Mouse (Mus musculus): ENCODE results near the gene Aldh1a3. TPM values are rescaled to one million over a fixed set of nuclear protein-coding genes. Genes with fewer than 3 reads are reported as not detected.

Aldh1a3 gene
- total RNA-seq, 2 experiments from 2014 or later = 19.7 to 19.9 TPM

DNA sequence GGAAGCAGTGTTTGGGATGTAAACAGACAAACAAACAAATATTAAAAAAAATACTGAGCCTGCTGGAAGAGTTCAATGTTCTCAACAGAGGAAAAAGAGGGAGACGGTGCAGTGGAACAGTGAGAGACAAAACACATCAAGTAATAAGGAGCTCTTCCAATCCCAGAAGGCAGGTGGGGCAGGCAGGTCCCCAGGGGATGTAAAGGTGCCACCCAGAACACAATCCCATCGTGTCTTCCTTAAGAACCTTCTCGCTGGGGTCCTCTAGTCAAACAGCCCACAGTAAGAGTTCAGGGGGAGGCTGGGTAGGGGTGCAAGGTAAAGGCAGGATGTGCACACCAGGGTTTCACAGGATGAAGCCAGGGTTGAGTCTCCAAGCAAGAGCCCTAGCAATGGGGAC lies 53.9 kb downstream of the Aldh1a3 start:
- DNase-seq (ENCODE audit: low spot score in 2 of 2) = no peak

DNA sequence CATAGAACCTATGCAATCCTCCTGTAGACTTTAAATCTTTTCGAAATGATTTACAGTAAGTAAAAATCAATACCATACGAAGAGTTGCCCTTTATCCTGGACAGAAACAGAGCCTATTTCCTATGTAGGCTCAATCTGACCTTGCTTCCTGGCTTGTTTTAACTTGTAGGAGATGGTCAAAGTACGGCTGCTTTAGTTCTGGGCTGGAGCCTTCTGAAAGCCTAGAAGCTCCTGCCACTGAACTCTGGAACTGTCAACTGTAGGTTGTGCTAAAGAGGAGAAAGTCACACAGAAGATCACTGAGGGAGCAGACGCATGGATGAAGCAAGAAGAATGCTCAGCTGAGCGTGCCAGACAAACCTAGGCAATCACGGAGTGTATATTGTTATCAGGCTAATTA lies 56.3 kb downstream of the Aldh1a3 start:
- DNase-seq (ENCODE audit: low spot score in 2 of 2) = no peak

DNA sequence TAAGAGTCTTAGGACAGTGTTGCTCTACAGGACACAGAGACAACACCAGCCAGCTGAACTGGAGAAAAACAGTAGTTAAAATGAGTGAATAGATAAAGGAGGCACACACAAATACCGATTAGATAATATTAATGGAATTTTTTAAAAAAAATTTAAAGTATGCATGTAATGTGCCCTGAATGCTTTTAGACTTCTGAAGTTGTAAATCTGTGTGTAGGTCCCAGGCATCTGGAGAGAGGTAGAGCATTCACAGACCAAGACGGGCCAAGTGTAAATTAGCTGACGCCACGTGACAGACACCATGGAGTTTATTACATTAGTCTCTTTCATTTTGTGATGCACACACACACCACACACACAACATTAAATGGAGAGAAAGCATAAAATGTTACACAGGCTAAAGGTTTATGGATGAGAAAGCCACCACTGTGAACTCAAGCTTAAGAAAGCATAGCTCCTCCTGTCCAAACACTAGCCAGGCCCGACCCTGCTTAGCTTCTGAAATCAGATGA lies 57.3 kb downstream of the Aldh1a3 start:
- DNase-seq (ENCODE audit: low spot score in 2 of 2) = no peak

DNA sequence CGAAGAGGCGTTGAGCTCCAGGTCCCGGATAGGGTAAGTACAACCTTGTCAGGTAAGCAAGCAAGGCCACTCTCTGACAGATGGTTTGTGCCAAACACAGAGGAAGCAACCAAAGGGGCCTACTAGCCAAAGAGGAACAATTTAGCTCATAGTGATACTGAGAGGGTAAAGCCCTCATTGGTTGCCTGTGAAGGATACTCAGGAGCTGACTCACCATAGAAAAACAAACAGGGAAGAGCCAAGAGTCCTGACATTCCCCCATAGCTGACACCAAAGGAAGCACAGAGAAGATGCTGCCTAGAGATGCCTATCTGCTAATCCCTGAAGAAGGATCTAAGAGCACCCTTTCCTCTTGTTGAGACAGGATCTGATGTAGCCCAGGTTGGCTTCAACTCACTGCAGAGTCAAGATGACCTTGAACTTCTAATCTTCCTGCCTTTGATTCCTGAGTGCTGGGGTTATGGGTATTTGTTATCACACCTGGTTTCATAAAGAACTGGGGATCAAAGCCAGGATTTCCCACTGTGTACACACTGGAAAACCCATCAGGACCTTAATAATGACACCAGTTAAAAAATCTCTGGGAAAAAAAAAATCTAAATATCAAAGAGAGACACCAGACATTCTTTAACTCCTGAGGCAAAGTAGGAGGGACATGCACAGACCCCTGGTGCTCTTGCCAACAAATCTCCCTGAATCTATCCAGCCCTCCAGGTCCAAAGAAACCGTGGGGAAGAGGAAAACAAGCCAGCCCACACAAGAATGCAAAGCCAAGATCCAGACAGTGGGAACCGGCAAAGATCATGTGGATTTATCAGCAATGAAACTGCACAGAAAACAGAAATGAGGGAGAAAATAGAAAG lies 58.0 kb downstream of the Aldh1a3 start:
- no peak for DNase-seq (ENCODE audit: low spot score in 2 of 2)

DNA sequence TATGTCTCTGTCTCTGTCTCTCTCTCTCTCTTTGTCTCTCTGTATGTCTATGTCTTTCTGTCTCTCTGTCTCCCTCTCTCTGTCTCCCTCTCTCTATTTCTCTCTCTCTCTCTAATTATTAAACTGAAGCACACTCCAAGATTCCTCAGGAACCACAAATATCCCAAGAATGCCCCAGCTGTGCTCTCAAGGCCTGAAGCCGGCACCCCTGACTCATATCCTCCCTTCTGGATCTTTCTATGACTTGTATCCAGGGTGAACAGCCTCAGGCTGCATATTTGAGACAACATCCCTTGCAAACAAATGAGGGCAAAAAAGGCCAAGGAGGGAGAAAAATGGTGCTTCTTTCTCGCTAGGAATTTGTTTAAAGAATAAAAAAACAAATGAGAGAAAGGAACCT lies 61.4 kb downstream of the Aldh1a3 start, which contains the start of gene Gm10974:
Gene Gm10974, plus strand, starts transcription at position 2 of the 400 bp plus-strand sequence.
- DNase-seq (ENCODE audit: low spot score in 2 of 2) = no peak

DNA sequence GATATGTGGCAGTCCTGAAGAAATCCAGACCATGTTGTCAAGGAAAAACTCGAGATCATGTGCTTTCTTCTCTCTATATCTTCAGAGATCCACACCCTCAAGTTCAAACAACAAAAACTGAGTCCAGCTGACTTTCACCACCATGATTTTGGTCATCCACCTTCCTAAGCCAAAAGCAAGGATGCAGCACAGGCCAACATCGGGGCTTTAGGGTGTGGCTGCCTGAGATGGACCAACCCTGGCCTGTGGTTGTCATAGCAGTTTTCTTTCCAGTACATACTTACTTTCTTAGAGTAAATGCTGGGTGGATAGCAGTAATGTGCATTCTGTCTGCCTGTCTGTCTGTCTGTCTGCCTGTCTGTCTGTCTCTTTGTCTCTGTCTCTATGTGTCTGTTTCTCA lies 61.9 kb downstream of the Aldh1a3 start:
- no peak for DNase-seq (ENCODE audit: low spot score in 2 of 2)

DNA sequence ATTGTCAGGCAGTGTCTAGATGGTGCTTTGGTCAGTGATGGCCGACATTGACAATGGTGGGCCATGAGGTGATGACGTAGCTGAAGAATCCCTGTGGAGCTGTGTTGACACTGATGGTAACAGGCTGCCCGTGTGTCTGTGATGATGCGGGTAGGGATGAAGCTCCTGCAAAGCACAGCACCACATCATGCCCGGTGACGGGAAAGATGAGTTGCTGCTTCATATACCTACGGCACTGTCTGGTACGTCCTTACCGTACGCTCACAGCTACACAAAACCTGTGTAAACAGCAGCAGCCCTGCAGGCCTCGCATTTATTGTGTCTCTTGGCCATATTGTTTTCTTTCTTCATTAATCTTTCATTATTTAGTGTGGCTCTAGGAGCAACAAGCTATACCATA lies 62.8 kb downstream of the Aldh1a3 start:
- DNase-seq (ENCODE audit: low spot score in 2 of 2) = no peak

DNA sequence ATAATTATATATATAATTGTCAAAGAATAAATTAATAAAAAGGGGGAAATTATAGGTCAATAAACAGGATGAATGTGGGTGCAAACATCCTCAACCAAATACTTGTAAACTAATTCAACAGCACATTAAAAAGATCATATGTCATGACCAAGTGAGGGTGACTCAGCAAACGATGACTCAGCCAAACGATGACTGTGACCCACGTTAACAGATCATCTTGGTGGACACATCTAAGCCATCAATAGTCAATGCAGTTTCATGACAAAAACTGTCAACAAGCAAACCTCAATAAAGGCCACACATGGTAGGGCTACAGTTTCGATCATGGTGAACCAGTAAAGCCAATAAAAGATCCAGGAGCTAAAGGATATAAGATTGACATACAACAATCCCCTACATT lies 68.3 kb downstream of the Aldh1a3 start:
- DNase-seq (ENCODE audit: low spot score in 2 of 2) = no peak

DNA sequence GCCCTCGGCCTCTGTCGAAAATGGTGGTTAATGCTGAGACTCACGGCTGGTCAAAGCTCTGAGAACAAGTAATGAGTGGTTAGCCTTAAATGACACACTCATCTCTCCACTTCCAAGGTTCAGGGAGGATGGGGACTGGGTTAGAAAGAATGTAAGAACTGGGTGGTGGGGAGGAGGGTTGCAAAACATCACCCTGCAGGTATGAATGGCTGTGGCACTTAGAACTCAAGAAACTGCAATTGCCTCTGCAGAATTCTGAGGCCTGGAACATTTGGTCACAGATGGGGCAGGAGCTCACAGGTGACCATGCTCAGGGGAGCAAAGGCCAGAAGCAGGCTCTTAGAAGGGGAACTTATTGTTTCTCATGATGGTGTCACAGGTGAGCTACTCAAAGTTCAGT lies 68.9 kb downstream of the Aldh1a3 start:
- no peak for DNase-seq (ENCODE audit: low spot score in 2 of 2)

DNA sequence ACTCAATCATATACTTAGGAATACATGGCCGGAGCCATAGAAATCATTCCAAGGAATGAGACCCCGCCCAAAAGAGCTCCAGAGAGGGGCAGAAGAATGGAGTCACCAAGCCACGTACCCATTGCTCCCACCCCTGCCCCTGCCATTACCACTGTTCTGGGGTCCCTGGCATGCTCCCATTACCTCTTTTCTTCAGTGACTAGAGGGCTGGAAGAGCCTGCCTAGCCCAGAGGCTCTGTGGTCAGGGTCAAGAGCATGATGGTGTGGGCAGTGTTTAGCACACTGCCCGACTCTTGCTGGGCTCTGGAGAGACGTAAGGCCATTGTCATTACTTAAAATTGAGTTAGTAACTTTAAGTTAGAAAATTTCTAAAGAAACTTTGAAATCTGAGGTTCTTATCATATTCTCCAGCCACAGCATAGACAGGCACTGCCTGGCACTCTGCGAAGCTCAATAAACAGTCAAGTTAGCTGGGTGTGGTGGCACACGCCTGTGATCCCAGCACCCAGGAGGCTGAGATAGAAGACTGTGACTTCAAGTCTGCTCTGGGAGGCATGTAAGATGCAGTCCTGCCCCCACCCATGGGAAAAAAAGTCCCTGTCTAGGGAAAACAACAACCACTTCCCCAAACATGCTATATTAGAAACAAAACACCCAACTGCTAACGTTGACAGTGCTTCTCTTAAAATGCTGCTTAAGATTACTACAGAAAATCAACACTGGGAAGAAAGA lies 71.4 kb downstream of the Aldh1a3 start:
- DNase-seq (ENCODE audit: low spot score in 2 of 2) = no peak

DNA sequence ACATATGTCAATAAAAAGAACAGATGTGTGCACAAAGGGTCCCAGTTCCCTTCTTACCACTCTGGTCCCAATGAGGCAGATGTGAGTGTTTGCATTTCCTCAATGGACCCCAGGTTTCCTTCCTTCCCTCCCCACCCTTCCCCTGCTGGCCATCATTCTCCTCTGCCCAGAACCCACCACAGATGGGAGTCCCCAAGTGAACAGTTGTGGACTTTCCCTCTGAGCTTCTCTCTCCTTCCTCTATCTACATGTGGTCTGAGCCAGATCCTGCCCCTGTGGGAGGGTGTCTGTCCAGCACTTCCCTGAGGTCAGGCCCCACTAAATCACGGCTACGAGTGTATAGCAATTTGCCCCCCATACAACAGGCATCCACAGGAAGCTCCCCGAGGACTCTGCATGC lies 72.4 kb downstream of the Aldh1a3 start:
- DNase-seq (ENCODE audit: low spot score in 2 of 2) = no peak

DNA sequence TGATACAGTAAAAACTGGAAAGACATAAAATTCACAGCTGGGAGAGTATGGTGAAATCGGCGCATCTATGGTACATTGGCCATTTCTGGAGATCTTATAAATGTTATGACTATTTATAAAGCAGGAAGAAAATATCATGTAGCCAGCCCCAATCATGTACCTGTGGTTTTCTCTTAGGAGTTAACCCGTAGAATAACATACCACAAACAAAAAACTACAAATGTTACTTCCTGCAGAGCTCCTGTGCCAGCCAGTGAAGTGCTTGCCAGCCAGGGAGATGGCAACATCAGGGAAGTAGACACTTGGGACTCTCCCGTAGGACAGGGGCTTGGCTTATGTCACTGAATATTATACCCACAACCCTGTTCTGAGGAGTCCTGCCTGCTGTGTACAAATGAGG lies 76.2 kb downstream of the Aldh1a3 start:
- DNase-seq (ENCODE audit: low spot score in 2 of 2) = no peak

DNA sequence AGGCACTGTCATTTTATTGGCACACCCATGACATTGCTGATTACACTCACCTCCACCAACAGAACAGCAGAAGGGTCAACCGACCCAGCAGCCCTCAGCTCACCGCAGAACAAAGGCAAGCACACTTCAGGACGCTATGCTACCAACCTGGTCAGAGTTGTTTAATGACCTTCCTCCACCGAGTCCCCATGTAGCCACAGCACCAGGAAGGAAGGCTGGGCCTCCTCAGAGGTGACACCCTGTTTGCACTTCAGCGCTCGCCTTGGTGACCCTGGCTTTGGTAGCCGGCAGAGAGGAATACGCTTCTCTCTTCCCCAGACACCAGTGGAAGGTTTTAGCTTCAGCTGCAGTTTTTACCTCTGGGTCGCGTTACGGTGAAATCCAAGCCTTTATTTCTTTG lies 77.6 kb downstream of the Aldh1a3 start:
- no peak for DNase-seq (ENCODE audit: low spot score in 2 of 2)

DNA sequence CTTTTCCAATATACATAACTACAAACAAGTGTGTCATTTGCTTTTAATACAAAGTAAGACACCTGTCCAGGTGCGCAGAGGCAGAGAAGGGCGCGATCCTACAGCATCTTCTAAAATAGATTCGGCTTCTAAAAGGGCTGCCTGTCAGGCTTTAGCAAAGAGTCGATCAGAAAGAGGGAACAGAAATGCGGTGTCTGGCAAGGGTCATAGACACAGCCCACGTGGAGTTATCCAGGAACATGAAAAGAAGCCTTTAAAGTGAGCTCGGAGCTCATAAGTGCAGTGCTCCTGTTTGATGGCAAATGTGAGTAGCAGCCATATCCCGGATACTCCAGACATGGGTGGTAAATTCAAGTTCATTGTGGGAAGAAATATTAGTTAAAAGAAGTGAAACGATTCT lies 78.7 kb downstream of the Aldh1a3 start:
- no peak for DNase-seq (ENCODE audit: low spot score in 2 of 2)

DNA sequence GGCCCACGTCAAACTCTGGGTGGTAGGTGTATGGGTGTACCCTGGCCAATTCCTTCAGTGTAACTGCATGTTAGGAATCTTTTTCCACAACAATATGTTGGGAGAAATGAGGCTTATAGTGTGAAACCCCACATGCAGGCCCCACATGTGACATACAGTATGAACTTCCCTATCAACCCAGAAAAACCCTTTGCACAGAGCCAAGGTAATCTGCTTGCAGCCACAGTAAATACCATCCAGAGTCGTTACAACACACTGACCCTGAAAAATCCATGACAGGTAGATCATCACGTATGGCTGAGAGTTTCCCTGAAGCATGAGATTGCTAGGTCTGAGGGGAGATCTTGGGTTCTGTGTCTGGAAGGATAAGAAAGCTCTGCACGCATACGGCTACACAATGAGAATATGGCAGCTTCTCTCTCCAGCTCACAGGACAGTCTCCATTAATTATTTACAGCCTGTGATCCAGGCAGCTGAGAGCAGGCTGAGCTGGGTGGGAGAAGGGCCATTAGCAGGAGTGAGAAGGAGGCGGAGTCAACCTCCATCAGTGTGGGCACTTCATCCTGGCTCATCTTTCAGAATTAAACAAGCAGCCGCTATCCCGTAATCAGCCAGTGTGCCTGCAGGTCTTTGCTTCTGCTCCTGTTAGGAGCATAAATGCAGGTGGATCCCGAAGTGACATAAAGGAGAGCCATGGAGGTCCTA lies 80.2 kb downstream of the Aldh1a3 start:
- DNase-seq (ENCODE audit: low spot score in 2 of 2) = no peak

DNA sequence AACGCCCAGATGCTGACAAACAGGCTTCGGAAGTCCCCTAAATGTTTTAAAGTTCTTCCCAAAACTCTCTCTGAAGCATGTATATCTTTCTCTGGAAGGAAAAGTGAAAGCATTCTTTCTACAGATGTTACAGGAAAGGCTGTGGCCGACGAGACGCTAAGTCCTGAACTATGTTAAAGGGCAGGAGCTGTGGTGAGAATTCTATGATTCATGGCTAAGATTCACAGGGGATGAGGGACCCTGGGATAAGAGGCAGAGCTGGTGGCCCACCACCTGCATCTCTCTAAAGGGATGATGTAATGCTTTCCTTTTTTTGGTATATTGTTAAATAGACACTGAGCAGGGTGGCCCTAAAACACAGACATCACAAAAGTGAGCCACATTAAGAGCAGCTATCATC lies 84.0 kb downstream of the Aldh1a3 start:
- no peak for DNase-seq (ENCODE audit: low spot score in 2 of 2)

DNA sequence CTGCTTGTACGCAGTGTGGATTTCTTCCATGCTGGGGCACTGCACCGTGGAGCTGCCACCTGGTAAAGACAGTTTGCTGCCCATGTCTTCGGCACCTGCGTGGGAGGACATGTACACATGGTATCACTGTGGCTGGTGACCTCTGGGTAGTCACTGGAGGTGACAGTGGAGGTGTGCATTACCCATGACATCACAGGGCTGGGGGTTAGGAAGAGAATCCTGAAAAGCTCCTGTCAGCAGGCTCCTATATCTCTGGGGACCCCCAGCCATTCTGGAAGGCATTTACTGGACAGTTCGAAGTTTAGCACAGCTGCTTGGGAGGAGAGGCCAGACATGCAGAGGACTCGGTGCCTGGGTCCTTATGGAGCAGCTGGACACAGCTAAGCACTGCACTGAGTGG lies 84.5 kb downstream of the Aldh1a3 start:
- no peak for DNase-seq (ENCODE audit: low spot score in 2 of 2)

DNA sequence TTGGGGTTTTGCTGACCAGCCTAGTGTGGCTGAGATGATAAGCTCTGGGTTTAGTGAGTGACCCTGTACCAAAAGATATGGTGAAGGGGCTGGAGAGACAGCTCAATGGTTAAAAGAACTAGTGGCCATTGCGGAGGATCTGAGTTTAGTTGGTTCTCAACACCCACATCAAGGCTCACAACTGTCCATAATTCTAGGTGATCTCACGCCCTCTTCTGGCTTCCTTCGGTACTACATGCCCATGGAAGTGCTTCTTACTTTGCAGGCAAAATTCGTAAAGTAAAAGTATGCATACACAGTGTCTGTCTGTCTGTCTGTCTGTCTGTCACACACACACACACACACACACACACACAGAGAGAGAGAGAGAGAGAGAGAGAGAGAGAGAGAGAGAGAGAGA lies 85.0 kb downstream of the Aldh1a3 start:
- peak in 1 of 2 experiments; percentile 53 for DNase-seq (ENCODE audit: low spot score in 2 of 2)

All from adrenal gland, postnatal 4 days (tissue).